Mouse (Mus musculus) CD4-positive naive resting alpha-beta T cell, adult 76 days (primary cell): ENCODE results near the gene Arhgap33. TPM values are rescaled to one million over a fixed set of nuclear protein-coding genes. Genes with fewer than 3 reads are reported as not detected.

ENCODE experiments used
- total RNA-seq: library from RNA; stranded (reverse); gene quantifications from one replicate; pipeline ENCODE4 v1.2.4, GENCODE M21; 2023

Gene Arhgap33
- 5.4 TPM for total RNA-seq

GRCm38 (mm10) chr7:30534633-30535577 lies at the start of gene Arhgap33:
Gene Arhgap33, minus strand, starts transcription at chr7:30535060.

DNA sequence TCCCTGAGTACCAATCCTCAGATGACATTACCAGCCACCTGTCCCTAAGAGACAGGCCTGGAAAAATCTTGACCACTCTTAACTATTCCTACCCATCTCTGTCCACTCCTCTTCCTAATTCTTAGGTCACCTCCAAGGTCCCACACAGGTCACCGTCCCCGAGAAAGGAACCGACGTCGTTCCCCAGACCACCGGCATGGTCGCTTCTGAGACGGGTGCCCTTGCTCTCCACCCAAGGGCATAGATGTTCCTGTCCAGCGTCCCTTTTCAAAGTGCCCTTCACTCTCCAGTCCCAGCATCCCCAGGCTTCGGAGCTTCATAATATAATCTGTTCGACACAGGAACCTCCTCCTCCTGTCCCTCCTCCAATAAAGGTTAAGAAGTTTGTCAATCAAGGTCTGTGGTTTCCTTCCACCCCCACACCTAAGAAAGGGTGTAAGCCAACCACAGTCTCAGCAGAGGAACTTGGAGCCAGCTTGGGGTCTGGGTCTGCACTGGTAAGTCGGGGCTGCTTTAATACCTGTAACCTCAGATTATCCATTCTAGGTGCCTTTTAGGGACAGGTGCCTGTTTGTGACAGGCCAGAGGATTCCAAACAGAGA lies 30.2 kb upstream of the Arhgap33 start, which contains the start of gene Igflr1:
Gene Igflr1, plus strand, starts transcription at position 458 of the 602 bp plus-strand sequence.

DNA sequence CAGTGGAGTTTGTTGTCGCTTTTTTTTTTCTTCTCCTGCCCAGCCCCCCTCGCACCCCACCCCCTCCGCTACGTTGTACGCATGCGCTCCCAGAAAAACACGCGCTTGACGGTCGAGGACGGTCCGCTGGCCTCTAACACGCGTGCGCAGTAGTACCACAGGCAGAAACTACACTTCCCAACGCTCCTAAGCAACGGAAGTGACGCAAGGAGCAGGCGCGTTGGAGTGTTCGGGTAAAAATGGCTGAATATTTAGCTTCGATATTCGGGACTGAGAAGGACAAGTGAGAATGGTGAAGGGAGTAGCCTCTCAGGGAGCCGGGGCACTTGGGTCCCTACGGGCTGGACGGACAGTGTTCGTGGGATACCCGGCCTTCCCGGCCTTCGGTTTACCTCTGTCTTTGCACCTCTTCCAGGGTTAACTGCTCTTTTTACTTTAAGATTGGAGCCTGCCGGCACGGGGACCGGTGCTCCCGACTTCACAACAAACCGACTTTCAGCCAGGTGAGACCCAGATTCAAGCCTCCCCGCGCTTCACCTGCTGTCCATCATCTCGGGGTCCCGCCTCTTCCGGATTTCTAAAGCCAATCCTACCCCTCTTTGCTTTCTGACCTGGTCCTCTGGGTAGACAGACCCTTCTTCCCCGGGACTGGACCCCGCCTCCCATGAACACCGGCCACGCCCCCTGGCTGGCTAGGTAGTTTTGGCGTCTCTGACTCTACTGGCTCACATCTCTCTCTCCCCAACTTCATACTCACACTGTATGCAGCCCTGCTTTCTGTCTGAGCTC lies 28.5 kb upstream of the Arhgap33 start, which contains the start of the genes U2af1l4, Gm49396 and Psenen:
Gene U2af1l4, plus strand, starts transcription at position 185 of the 789 bp plus-strand sequence.
Gene Gm49396, plus strand, starts transcription at position 228 of the 789 bp plus-strand sequence.
Gene Psenen, minus strand, starts transcription at position 511 of the 789 bp plus-strand sequence.

DNA sequence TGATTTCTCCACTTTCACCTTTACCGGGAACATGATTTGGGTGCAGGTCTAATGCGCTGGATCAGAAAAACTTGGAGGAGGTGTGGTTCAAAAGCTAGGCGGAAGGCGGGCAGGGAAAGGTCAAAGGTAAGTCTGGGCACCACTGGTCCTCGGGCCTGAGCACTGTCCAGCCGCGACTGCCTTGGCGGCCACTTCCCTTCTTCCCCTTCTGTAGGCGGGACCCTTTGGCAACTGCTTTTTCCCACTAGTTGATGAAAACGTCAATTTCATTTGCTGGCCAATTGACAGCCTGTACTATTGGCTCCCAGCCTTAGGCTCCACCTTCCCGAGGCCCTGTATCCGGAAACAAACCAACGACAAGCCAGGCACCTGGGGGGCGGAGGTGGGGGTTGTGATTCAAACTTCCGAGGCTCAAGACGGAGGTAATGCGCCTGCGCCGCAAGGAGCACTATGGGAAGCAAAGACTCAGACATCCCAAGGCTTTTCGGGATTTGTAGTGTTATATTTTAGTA lies 24.6 kb upstream of the Arhgap33 start, which contains the start of gene Lin37:
Gene Lin37, minus strand, starts transcription at position 396 of the 512 bp plus-strand sequence.

DNA sequence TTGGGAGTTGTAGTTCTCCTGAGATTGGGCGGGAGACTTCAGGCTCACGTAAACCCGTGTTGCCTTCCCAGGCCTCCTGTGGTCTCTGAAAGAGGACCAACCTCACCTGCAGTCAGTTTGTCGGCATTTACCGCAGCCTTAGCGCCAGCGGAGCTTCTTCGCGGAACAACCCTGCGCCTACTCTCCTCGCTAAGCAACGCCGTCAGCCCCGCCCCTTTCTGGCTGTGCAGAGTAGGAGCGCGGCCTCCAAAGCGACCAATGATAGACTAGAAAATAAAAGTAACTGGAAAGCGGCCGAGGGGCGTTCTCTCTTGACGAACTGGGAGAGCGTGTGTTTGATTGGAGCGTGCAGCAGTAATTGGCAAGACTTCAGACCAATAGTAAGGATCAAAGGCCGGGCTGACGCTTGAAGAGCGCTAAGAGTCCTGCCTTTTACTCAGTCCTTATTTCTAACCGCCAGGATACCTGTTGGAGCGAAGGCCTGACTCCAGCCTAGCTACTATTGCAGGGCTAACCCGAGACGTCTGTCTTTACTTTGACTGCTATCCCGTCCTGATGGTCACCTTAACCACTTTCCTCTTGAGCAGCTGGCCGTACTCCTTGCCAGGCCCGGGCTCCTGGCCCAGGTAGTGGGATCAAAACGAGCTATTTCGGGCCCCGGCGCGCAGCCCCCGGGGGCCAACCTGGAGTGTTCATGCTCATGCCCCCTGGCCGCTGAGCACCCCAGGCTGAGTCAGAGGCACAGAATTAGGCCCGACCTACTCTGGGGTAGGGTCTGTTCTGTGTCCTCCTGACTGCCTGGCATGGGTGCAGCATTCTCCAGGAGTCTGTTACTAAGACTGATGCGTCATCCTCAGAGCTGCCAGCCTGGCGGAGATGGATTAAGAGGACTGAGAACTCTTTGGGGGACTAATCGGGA lies 17.5 kb upstream of the Arhgap33 start, which contains the start of the genes Hspb6 and Proser3:
Gene Hspb6, plus strand, starts transcription at position 77 of the 919 bp plus-strand sequence.
Gene Proser3, minus strand, starts transcription at position 198 of the 919 bp plus-strand sequence.

DNA sequence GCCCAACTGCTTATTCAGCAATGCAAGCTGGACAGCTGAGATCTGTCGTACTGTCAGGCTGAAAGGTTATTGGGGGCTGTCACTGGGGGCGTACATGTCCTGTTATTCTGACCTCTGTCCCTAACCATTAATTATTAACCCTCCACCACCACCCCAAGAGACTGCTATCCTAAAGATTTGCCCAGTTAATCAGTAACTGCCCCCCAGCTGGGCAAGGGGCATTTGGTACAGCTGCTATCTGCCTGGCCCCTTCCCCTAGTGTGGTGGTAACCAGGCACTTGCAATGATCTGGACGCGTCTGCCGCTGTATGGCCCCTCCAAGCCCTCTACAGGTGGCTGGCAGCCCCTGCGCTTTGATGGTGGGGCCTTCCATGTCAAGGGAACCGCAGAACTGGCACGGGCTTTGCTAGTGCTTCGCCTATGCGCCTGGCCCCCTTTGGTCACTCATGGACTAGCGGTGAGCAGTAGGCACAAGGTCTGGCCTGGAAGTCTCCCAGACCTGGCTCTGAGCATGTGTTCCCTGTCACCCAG lies 41.4 kb downstream of the Arhgap33 start, which contains the start of gene Prodh2:
Gene Prodh2, plus strand, starts transcription at position 222 of the 531 bp plus-strand sequence.

Other genes starting within 250 kb of the Arhgap33 start
- gene Clip3, start 243.3 kb downstream of the Arhgap33 start, total RNA-seq = 0.53 TPM
- 64.0 TPM for gene Alkbh6, start 226.3 kb downstream of the Arhgap33 start, total RNA-seq
- gene Syne4, start 220.3 kb downstream of the Arhgap33 start, total RNA-seq = 6.4 TPM
- gene E130208F15Rik, start 213.3 kb downstream of the Arhgap33 start, total RNA-seq = 5.8 TPM
- 14.3 TPM for gene Sdhaf1, start 211.2 kb downstream of the Arhgap33 start, total RNA-seq
- not detected for gene Lrfn3, start 172.3 kb downstream of the Arhgap33 start, total RNA-seq
- gene Tyrobp, start 121.3 kb downstream of the Arhgap33 start, total RNA-seq = 30.8 TPM
- gene Hcst, start 115.2 kb downstream of the Arhgap33 start, total RNA-seq = 153 TPM
- 83.8 TPM for gene Nfkbid, start 113.3 kb downstream of the Arhgap33 start, total RNA-seq
- 1.3 TPM for gene Aplp1, start 89.5 kb downstream of the Arhgap33 start, total RNA-seq
- gene Kirrel2, start 77.4 kb downstream of the Arhgap33 start, total RNA-seq = not detected
- 0.29 TPM for gene Nphs1, start 76.7 kb downstream of the Arhgap33 start, total RNA-seq
- gene Prodh2, start 41.4 kb downstream of the Arhgap33 start, total RNA-seq = not detected
- 1.5 TPM for gene Hspb6, start 17.1 kb upstream of the Arhgap33 start, total RNA-seq
- gene Proser3, start 17.2 kb upstream of the Arhgap33 start, total RNA-seq = 8.9 TPM
- gene Lin37, start 24.8 kb upstream of the Arhgap33 start, total RNA-seq = 34.1 TPM
- gene U2af1l4, start 28.2 kb upstream of the Arhgap33 start, total RNA-seq = 62.4 TPM
- gene Gm49396, start 28.3 kb upstream of the Arhgap33 start, total RNA-seq = 24.2 TPM
- 122 TPM for gene Psenen, start 28.6 kb upstream of the Arhgap33 start, total RNA-seq
- gene Igflr1, start 30.4 kb upstream of the Arhgap33 start, total RNA-seq = 36.2 TPM
- 101 TPM for gene Kmt2b, start 53.7 kb upstream of the Arhgap33 start, total RNA-seq
- not detected for gene Zbtb32, start 63.8 kb upstream of the Arhgap33 start, total RNA-seq
- gene Upk1a, start 77.8 kb upstream of the Arhgap33 start, total RNA-seq = not detected
- 159 TPM for gene Cox6b1, start 91.1 kb upstream of the Arhgap33 start, total RNA-seq
- gene Etv2, start 100.8 kb upstream of the Arhgap33 start, total RNA-seq = not detected
- 95.6 TPM for gene Rbm42, start 115.3 kb upstream of the Arhgap33 start, total RNA-seq
- gene Haus5, start 129.9 kb upstream of the Arhgap33 start, total RNA-seq = 33.8 TPM
- not detected for gene Pmis2, start 136.5 kb upstream of the Arhgap33 start, total RNA-seq
- gene 2200002J24Rik, start 163.9 kb upstream of the Arhgap33 start, total RNA-seq = not detected
- gene Atp4a, start 177.1 kb upstream of the Arhgap33 start, total RNA-seq = not detected
- 29.7 TPM for gene Tmem147, start 194.5 kb upstream of the Arhgap33 start, total RNA-seq
- not detected for gene Gapdhs, start 208.6 kb upstream of the Arhgap33 start, total RNA-seq
- 6.8 TPM for gene Sbsn, start 216.4 kb upstream of the Arhgap33 start, total RNA-seq
- gene Dmkn, start 228.7 kb upstream of the Arhgap33 start, total RNA-seq = not detected